Mouse (Mus musculus) kidney, postnatal 36 days (tissue): ENCODE results near the gene Kbtbd4.

Experiments used
- DNase-seq, 2 experiments: peaks; one replicate each; pipeline ENCODE4 v3.0.0; 2021 to 2022; ENCODE audit warnings: mixed read lengths in 2 of 2

Gene Kbtbd4

GRCm38 (mm10) chr2:90960012-90960411 is 55.5 kb downstream of the Kbtbd4 start:
- no peak for DNase-seq
